Mouse (Mus musculus) adrenal gland, postnatal 4 days (tissue): ENCODE results near the gene Hsd17b2. TPM values are rescaled to one million over a fixed set of nuclear protein-coding genes. Genes with fewer than 3 reads are reported as not detected.

Experiments used
- DNase-seq, 2 experiments: peaks; one replicate each; pipeline ENCODE4 v3.0.0; 2021 to 2022; ENCODE audit warnings: low spot score in 2 of 2, mixed read lengths in 2 of 2
- long read RNA-seq, 2 experiments: library from polyadenylated mRNA; stranded (forward); transcript quantifications; one replicate each; pipeline ENCODE4 v2.0.0; 2021
- total RNA-seq, 2 experiments: library from RNA; stranded (reverse); gene quantifications; 2 replicates each; pipeline ENCODE4 v1.2.3; 2021

Gene Hsd17b2
- 10 to 100 TPM in 1 of 2 experiments, under 1 TPM in 1; 0.84 to 18.8 TPM for total RNA-seq
- long read RNA-seq, experiment 1, transcript Hsd17b2-201 (5 exons, 1,320 nt) = major isoform, 34 of 38 reads
- long read RNA-seq, experiment 1, partial matches to known transcripts = 2 of 38 reads
- long read RNA-seq, experiment 1, other reads (novel, unspliced or antisense) = 2 of 38 reads
- long read RNA-seq, experiment 2 = 0 reads

GRCm38 (mm10) chr8:117701859-117702258 is at the start of gene Hsd17b2:
TSS of gene Hsd17b2 (plus strand) at chr8:117701904.
- peak in 1 of 2 experiments; percentile 5 for DNase-seq

GRCm38 (mm10) chr8:117652318-117652717 is 49.4 kb upstream of the Hsd17b2 start:
- no peak for DNase-seq

- no peak for DNase-seq
Observed at GRCm38 (mm10) chr8:117658990-117659389, 42.7 kb upstream of the Hsd17b2 start.

- no peak for DNase-seq
Observed at GRCm38 (mm10) chr8:117660358-117661031, 41.2 kb upstream of the Hsd17b2 start.

- no peak for DNase-seq
Observed at GRCm38 (mm10) chr8:117667349-117668124, 34.2 kb upstream of the Hsd17b2 start.

- DNase-seq = no peak
Observed at GRCm38 (mm10) chr8:117670461-117670860, 31.2 kb upstream of the Hsd17b2 start.

GRCm38 (mm10) chr8:117672558-117672957 is 29.1 kb upstream of the Hsd17b2 start:
- no peak for DNase-seq

GRCm38 (mm10) chr8:117673430-117673830 is 28.3 kb upstream of the Hsd17b2 start, which contains the start of gene Sdr42e1:
TSS of gene Sdr42e1 (minus strand) at chr8:117673689.
- DNase-seq = peak; percentile 10 to 14

GRCm38 (mm10) chr8:117675171-117675570 is 26.5 kb upstream of the Hsd17b2 start:
- no peak for DNase-seq

GRCm38 (mm10) chr8:117676460-117676859 is 25.2 kb upstream of the Hsd17b2 start:
- DNase-seq = no peak

GRCm38 (mm10) chr8:117677011-117677410 is 24.7 kb upstream of the Hsd17b2 start:
- DNase-seq = no peak

- DNase-seq = no peak
Observed at GRCm38 (mm10) chr8:117678650-117679049, 23.1 kb upstream of the Hsd17b2 start.

- no peak for DNase-seq
Observed at GRCm38 (mm10) chr8:117683925-117684472, 17.7 kb upstream of the Hsd17b2 start.

- DNase-seq = no peak
Observed at GRCm38 (mm10) chr8:117684504-117684903, 17.2 kb upstream of the Hsd17b2 start.

GRCm38 (mm10) chr8:117687890-117688289 is 13.8 kb upstream of the Hsd17b2 start:
- DNase-seq = no peak

GRCm38 (mm10) chr8:117692131-117692530 is 9.6 kb upstream of the Hsd17b2 start:
- DNase-seq = no peak

GRCm38 (mm10) chr8:117695636-117696035 is 6.1 kb upstream of the Hsd17b2 start:
- no peak for DNase-seq

- no peak for DNase-seq
Observed at GRCm38 (mm10) chr8:117697248-117697647, 4.5 kb upstream of the Hsd17b2 start.

- DNase-seq = no peak
Observed at GRCm38 (mm10) chr8:117700699-117701098, 1.0 kb upstream of the Hsd17b2 start.

- DNase-seq = no peak
Observed at GRCm38 (mm10) chr8:117701246-117701645, 458 bp upstream of the Hsd17b2 start.

- DNase-seq = no peak
Observed at GRCm38 (mm10) chr8:117702701-117703100, 997 bp downstream of the Hsd17b2 start.

GRCm38 (mm10) chr8:117706141-117706540 is 4.4 kb downstream of the Hsd17b2 start:
- no peak for DNase-seq
